ENCODE assay signal across 8 mouse cellular contexts in genomic region chr14:105892941-105893622, GRCm38 (mm10). TPM values are rescaled to one million over a fixed set of nuclear protein-coding genes. Genes with fewer than 3 reads are reported as not detected.
DNase-seq lines count a peak whose midpoint lies in the region; ATAC-seq lines count a peak whose summit lies in the region.

No protein-coding gene starts in this region.

- intact Hi-C loops in left cerebral cortex, postnatal 4 days (cut with DNase I): loop anchor here (5.0 to 10.0 kb wide), 4 partner anchors 258 to 578 kb away; no protein-coding TSS in a partner anchor

- WGBS in hindbrain, embryonic 14.5 days: 32% methylated on average over 24 of the region's 24 CpGs

- H3K27me3 ChIP-seq in hindbrain, embryonic 14.5 days (ENCODE audit: control insufficient read depth, insufficient read depth, low read length): no peaks in the 10 kb centered on the region

- 0 out of 2 replicates have a peak overlapping the region, but pooled peaks have one; percentile 4 for H3K27ac ChIP-seq in hindbrain, embryonic 14.5 days

- H3K4me3 ChIP-seq in hindbrain, embryonic 14.5 days (replicated peaks; ENCODE audit: low read length): peak overlapping the region; percentile 63

- peaks cover 21% of the 10 kb centered on the region for H3K36me3 ChIP-seq in hindbrain, embryonic 14.5 days (replicated peaks; ENCODE audit: control insufficient read depth, insufficient read depth)

- peak; percentile 43 for DNase-seq in cerebellum, adult 11 months
- peak; percentile 70 for DNase-seq in brain, adult 2 months (ENCODE audit: low read depth, low spot score)
- no peak for DNase-seq in hindbrain, embryonic 14.5 days (ENCODE audit: low spot score)
- DNase-seq in left cerebral cortex, postnatal 4 days: peak; percentile 13
- DNase-seq in natural killer cell, adult 2 months (ENCODE audit: low spot score in 2 of 2): peak; percentile 21 to 39
- DNase-seq in urinary bladder, adult 18-20 months (ENCODE audit: low spot score in 2 of 2): no peak

- no peaks in the 10 kb centered on the region for H3K9me3 ChIP-seq in hindbrain, embryonic 14.5 days (ENCODE audit: control insufficient read depth, low read length)

- ATAC-seq in cerebellum, adult (ENCODE audit: insufficient number of reproducible peaks, low FRiP score, low TSS enrichment): no peak
- ATAC-seq in frontal cortex, adult (ENCODE audit: low TSS enrichment): 0 out of 2 replicates have a peak, but pooled peaks have one; percentile 1
- no peak for ATAC-seq in hindbrain, embryonic 14.5 days (ENCODE audit: low FRiP score)

- H3K9ac ChIP-seq in hindbrain, embryonic 14.5 days: peak overlapping the region; percentile 68

- H3K4me2 ChIP-seq in hindbrain, embryonic 14.5 days (replicated peaks): peak overlapping the region; percentile 82

- H3K4me1 ChIP-seq in hindbrain, embryonic 14.5 days (replicated peaks; ENCODE audit: control insufficient read depth, insufficient read depth, low read length): peaks cover 23% of the 10 kb centered on the region

RNA-seq across cellular contexts. Expression of gene Spry2, which starts 3.5 kb away (rescaled TPM):
- polyA plus RNA-seq in hindbrain, embryonic 14.5 days (2014; fragmentation: Nextera tagmentation; extraction: Ambion mirVana): 35.0 and 37.5 TPM in 2 replicates
- total RNA-seq in left cerebral cortex, postnatal 4 days (2021): 10 to 100 TPM; 50.9 to 51.9 TPM

Comparison
In these comparisons a context has a peak if more than half of its experiments do, and no peak if none do; other contexts are left out.
1. DNase-seq: peak in cerebellum, adult 11 months (single experiment), brain, adult 2 months (single experiment), left cerebral cortex, postnatal 4 days (single experiment) and natural killer cell, adult 2 months (2 of 2); none in hindbrain, embryonic 14.5 days (single experiment) and urinary bladder, adult 18-20 months (0 of 2).